Mouse (Mus musculus) T-helper 17 cell (primary cell): Measurements from ENCODE around the gene Ttll3.

Experiments used
- in situ Hi-C, 2 experiments: fragments of 300-600 bp; cut with MboI, MseI; formaldehyde crosslinking; loops; 1 replicate in 1 of 2; 2 replicates in 1 of 2; pipeline ENCODE4 v1.15.1; 2025; ENCODE audit warnings: high pct_unique_total_duplicates in 2 of 2

Gene Ttll3

DNA sequence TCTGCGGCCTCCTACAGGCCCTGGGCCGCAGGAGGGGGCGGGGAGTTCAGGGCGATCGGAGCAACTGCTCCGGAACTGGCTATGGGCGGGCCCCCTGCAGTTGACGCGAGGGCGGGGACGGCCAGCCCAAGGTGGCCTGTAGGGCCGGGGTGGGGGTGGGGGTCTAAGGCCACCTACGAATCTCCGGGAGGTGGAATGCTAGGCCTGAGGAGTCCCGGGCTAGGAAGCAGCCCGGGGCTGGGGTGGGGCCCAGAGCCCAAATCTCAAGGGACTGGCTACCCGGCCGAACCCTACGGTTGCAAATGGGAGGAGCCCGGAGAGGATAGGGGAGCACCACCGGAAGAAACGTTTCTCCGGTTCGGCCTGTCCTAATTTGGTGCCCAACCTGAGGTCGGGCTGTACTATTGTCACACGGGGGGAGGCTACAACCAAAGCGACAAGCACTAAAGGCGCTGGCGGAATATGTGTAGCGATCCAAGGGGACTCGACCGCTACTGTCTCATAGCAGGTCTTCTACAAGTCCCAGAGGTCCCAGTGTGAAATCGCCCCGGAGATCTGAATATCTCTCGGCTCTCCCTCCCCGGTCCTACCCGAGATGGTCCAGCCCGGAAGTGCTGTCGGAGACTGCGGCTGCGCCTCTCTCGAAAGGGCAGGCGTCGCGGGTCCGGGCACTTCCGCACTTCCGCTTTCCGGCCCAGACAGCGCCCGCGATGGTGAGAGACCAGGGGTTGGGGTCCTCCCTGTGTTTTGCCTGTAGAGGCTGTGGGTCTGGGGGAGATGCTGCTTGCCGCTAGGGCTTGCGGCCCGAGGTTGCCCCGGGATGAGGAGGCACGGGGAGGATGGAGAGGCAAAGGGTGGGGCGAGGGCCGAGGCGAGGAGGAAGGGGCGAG lies 11.3 kb upstream of the Ttll3 start, which contains the start of the genes Tada3 and Arpc4:
Gene Tada3, minus strand, starts transcription at position 388 of the 890 bp plus-strand sequence.
Gene Arpc4, plus strand, starts transcription at position 620 of the 890 bp plus-strand sequence.
- in situ Hi-C loops, result no loop called here

DNA sequence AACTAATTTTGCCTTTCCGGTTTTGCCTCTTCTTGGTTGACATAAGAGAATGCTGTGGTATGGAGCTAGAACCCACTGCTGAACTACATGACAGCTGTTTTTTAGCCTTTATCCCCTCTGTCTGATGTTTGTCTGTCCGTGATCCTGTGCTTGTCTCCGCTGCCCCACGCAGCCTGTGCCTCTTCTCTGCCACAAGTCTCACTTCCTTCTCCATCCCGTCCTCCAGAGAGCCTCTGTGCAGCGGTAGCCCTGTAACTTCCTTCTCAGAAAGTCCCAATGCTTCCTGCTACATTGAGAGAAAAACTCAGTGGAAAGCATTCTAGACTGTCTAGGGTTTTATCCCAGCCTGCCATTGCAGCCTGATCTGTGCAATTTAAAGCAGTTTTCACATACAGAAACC lies 9.8 kb upstream of the Ttll3 start:
- in situ Hi-C loops, result no loop called here

DNA sequence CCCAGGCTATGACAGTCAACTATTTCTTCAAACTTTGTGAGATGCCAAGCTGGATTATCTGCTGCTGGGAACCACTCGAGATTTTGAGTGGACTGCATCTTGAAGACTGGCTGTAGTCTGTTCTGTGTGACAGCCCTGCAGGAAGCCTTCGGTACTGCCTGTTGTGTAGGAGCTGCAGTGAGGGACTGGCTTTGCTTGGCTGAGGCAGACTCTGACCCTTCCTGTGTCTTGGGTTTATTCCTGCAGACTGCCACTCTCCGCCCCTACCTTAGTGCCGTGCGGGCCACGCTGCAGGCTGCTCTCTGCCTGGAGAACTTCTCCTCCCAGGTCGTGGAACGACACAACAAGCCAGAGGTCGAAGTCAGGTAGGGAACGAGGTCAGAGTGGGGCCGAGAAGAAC lies 8.6 kb upstream of the Ttll3 start:
- in situ Hi-C loops, result no loop called here

DNA sequence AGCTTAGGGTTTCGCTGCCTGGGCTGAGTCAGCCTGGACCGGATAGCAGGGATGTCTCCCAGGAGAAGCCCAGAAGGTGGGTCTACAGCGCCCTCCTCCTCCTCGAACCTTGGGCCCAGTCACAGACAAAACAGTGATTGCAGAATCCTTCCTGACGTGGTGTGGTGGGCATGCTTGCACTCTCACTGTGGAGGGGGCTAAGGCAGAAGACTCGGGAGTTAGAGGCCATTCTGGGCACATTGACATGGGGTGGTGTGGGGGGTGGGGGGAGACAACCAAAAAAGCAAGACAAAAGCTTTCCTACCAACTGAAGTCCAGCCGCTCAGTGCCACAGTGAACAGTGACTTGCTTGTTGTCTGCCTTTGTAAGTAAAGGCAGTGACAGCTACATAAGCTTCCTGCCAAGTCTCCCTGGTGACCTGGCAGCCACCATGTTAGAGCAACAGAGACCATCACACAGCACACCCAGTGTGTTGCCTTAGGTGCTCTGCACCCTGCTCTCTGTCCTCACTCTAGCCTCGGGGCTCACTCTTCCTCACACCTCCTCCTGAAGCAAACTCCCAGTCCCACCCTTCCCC lies 4.6 kb upstream of the Ttll3 start:
- in situ Hi-C loops, result no loop called here

DNA sequence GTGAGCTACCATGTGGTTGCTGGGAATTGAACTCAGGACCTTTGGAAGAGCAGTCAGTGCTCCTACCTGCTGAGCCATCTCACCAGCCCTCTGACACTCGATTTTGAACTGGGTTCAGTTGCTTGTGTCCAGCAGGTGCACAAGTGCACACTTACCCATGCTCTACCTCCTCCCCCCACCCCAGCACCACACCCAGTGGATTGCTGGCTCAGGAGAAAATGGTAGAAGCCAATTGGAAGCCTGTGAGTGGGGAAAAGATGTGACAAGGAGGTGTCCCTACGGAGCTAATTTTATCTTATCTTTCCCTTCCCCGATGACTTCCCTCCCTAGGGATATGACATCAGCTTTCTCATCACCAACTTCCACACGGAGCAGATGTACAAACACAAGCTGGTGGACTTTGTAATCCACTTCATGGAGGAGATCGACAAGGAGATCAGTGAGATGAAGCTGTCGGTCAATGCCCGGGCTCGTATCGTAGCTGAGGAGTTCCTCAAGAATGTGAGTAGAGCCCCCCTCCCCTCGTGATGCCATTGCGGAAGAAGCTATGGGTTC lies 3.8 kb upstream of the Ttll3 start:
- in situ Hi-C loops, result no loop called here

DNA sequence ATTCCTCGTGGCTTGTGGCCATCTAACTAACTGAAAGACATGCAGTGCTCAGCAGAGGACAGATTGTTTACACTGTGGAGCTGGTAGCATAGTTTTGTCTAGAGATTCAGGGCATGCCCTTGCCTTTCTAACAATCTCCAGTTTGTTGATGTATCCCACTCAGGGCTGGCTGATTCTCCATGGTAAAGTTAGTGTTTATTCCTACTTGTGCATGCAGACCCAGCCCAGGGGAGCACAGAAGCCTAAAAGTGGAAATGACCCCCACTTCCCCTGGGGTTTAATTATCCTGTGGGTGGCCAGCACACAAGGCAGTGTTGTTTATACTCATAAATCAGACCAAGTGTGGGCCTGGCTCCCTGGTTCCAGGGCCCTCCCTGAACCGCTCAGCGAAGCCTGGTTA lies 3.0 kb upstream of the Ttll3 start:
- in situ Hi-C loops, result no loop called here

DNA sequence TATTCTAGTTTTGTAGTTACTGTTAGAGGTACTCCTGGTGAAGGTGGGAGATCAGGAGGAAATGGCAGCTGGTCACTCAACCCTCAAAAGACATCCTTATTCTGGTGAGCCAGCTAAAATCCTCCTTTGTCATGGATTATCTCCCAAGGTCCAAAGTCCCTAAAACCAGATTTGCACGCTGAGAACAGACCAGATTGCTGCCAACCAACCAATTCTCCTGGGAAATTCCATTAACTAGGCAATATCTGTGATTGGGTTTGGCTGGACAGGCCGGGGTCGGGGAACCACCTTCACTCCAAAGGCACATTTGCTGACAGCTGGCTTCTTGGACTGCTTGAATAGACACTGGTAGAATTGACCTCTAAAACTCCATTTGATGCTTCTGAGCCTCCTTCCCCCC lies 1.7 kb downstream of the Ttll3 start:
- in situ Hi-C loops, result loop anchor here in 1 of 2 experiments (10.0 kb wide), 1 partner anchor 346 kb away; the partner anchor contains the start of gene Thumpd3

DNA sequence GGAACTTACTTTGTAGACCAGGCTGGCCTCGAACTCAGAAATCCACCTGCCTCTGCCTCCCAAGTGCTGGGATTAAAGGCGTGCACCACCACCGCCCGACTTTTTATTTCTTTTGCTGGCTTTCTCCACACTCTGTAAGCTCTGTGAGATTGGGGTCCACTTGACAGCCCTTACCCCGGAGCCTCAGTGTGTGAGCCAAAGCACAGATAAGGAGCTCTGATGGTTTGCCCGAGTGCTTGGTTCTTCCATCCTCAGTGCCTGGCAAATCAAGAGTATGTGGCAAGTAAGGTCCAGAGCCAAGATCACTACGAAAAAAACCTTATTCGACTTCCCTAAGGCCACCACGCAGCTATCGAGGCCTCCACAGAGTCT lies 2.9 kb downstream of the Ttll3 start:
- in situ Hi-C loops, result loop anchor here in 1 of 2 experiments (10.0 kb wide), 1 partner anchor 347 kb away; the partner anchor contains the start of gene Thumpd3

DNA sequence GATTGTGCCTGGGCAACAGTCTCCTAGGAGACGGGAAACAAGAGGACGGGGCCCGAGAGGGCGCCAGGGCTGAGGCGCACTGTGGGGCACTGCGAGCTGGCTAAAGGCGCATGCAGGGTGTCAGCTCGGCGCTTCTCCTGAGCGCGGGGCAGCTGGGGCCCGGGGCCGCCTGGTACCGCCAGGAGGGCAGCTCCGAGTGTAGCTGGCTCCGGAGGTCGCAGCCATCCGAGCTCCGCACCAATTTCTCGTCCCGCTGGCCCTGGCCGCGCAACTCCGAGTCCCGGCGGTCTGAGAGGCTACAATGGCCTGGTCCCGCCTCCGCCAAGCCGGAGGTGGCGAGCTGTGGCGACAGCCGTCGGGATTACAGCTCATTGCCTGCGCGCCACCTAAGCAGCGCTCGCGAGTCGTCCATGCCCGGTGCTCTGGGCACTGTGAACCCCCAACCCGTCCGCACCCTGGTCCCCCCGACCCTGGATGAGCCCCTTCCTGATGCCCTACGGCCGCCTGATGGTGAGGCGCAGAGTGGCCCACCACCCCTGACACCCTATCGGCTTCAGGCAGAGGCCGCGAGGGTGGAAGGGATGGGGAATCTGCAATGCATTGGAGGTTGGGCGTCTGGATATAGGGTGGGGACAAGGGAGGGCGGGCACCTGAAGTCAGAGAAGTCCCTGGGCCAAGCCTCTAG lies 3.5 kb downstream of the Ttll3 start:
- in situ Hi-C loops, result loop anchor here in 1 of 2 experiments (10.0 kb wide), 1 partner anchor 348 kb away; the partner anchor contains the start of gene Thumpd3

DNA sequence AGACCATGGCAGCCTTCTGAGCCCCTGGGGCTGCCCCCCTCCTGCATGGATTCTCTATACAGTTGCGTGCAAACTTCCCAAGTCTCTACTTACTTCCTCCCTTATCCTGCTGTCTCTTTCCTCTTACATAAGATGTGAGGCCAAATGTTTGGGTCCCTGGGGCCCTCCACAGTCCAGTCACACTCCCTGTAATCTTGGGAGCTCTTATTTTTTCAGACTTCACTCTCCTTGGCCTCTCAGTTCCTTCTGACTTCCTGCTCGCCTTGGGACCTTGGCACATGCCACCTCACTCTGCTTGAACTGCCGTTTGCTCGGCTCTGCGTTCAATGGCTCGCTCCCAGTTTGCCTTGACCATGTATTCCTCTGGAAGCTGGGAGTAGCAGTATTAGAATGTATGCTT lies 4.9 kb downstream of the Ttll3 start:
- in situ Hi-C loops, result loop anchor here in 1 of 2 experiments (10.0 kb wide), 1 partner anchor 349 kb away; the partner anchor contains the start of gene Thumpd3

DNA sequence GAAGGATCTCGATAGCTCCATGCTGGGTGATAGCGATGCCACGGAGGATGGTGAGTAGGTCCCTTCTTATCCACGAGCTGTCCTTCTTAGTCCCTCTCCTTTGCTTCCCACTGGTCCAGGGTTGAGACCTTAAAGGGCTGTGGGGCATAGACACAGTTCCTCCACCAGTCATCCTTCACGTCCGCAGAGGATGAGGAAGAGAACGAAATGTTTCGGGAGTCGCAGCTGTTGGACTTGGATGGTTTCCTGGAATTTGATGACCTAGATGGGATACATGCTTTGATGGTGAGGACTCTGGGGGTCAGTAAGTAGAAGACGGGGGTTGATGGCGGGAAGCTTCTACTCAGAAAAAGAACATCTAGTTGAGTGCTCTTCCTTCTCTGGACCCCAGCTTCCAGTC lies 5.8 kb downstream of the Ttll3 start:
- in situ Hi-C loops, result loop anchor here in 1 of 2 experiments (10.0 kb wide), 1 partner anchor 350 kb away; the partner anchor contains the start of gene Thumpd3

DNA sequence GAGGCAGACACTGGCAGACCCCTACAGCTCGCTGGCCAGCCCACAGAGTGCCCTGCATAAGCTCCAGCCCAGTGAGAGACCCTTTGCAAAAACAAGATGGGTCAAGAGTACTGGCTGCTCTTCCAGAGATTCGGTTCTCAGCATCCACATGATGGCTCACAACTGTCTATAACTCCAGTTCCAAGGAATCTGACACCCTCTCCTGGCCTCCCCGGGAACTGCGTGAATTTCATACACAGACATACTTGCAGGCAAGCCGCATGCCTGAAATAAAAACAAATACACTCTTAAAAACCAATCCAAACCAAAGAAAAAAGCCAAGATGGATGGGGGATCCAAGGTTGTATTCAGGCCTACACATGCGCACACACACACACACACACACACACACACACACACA lies 6.4 kb downstream of the Ttll3 start:
- in situ Hi-C loops, result loop anchor here in 1 of 2 experiments (10.0 kb wide), 1 partner anchor 351 kb away; the partner anchor contains the start of gene Thumpd3

DNA sequence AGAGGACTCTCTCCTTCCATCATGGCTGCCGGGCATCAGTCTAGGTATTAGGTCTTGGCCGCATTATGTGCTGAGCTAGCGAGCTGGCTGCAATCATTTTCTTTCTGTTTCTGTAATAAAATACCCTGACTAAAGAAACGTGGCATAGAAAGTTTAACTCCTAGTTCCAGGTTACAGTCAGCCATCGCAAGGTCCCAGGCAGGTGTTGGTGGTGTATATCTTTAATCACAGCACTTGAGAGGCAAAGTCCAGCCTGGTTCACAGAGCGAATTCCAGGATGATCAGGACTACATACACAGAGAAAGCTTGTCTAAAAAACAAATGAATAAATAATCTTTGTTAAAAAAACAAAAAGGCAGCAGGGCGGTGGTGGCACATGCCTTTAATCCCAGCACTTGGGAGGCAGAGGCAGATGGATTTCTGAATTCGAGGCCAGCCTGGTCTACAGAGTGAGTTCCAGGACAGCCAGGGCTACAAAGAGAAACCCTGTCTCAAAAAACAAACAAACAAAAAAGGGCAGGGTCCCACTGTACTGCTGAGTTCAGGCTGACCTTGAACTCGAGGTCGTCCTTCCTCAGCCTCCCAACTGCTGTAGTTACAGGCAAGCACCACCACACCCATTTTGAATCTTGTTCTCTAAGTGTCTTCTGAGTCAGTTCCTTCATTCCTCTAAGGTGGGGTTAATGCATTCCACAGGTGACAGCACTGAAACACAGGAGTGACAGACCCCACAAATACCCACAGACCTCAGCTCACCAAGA lies 7.4 kb downstream of the Ttll3 start:
- in situ Hi-C loops, result loop anchor here in 1 of 2 experiments (10.0 kb wide), 1 partner anchor 352 kb away; the partner anchor contains the start of gene Thumpd3

DNA sequence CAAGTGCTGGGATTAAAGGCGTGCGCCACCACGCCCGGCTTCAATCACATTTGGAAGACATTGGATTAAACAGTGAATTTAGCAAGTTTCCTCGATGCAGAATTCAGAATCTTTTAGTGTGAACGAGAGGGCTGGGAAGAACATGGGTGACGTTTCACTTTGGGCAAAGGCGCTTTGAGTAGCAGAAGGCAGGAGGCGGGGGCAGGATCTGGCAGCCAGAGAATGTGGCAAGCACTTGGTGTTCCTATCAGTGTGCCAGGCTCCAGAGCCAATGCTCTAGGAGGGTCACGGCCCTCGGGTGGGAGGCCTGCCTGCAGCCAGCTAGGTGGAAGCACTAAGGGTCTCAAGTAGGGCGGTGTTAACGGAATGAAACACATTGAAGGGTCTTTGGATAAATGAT lies 13.0 kb downstream of the Ttll3 start:
- in situ Hi-C loops, result no loop called here

DNA sequence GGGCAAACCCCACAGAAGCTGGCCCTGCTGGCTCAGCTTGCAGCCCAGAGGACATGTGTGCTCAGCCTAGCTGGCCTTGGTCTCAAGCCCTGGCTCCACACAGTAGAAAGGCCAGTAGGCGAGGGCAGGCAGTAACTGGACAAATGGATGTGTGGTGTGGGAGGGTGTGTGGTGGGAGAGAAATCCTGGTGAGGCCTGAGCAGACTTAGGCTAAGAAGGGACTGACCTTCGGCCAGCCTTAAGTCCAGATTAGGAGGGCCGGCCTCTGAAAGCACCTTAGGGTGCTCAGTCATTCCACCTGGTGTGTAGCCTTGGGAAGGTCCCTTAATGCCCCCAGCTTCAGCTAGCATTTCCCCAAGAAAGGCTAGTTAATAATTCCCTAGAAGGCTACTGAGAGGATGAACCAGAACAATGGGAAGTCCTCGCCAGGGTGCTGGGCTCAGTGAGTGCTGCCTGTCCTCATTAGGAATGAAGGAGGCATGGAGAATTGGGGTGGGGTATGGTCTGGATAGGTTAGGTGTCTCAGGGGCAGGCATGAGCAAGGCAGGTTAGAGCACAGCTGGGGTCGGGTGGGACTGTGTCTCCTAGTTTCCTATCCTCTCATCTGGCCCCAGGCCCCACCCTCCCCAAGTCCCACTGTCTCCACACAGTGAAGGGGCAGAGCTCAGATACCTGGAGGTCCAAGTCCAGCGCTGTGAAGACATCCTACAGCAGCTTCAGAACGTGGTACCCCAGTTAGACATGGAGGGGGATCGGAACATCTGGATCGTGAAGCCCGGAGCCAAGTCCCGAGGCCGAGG lies 15.8 kb downstream of the Ttll3 start:
- in situ Hi-C loops, result no loop called here

DNA sequence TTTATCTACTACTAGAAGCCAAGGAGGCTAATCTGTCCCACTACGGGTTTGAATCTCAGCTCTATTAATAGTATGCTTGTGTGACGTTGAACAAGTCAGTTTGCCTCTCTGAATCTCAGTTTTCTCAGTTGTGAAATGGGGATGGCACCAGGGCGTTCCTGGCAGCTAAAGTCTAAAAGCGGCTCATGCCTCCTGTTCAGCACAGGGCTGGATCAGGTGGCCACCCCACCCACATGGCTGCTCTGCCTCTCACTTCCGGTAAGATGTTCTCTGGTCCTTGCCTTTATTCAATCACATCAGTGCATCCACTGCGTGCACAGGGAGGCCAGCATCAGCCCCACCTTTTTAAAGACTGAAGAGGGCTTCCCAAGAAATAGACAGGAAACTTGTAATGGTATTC lies 16.4 kb downstream of the Ttll3 start:
- in situ Hi-C loops, result no loop called here

DNA sequence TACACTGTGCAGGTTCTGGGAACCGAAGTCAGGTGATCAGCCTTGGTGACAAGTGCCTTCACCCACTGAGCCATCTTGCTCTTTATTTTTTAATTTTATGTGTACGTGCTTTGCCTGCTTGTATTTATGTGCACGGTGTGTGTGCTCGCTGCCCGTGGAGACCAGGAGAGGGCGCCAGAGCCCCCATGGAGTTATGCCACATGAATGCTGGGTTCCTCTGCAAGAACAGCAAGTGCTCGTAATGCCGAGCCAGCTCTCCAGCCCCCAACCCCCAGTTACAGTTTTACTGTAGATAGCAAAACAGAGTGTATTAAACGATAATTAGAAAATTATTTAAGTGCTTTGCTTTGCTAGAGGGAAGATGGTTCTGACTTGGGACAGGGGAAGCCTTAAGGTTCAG lies 17.6 kb downstream of the Ttll3 start:
- in situ Hi-C loops, result no loop called here

DNA sequence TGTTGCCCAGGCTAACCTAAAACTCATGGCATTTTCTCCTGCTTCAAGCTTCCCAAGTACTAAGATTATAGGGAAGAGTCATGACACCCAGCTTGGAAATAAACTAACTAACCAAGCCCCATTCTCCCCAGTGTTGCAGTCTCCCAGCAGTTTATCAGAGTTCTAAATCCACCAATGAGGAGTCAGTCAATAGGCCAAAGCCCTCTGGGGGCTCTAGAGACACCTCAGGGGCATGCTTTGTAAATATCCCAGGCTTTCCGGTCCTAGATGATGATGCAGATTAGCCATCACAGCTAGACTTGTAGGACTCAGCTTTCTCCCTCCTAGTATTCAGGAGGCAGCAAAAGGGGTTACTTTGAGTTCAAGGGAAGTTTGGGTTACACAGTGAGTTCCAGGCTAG lies 20.9 kb downstream of the Ttll3 start:
- in situ Hi-C loops, result no loop called here

DNA sequence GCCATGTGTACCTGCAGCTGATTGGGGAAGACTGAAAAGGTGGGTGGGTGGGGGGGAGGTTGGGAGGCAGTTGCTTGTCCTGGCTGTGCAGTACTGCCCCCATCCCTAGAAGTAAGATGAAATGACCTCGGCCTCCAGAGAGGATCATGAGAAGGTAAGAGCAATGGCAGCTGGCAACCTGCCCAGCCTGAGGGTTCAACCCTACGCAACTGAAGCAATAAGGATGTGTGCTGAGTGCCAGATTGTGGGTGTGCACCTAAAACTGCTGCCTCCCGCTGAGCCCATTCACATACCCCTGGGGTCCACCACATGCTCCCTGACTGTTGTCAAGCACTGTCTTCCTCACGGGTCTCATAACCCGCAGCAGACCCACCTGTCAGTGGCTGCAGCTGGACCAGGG lies 27.4 kb downstream of the Ttll3 start:
- in situ Hi-C loops, result no loop called here
